Comparison of ENCODE assay signal across 8 mouse cellular contexts in genomic region chr13:22041142-22041536, GRCm38 (mm10). TPM values are rescaled to one million over a fixed set of nuclear protein-coding genes. Genes with fewer than 3 reads are reported as not detected.
DNase-seq lines count a peak whose midpoint lies in the region; ATAC-seq and TF ChIP-seq lines count a peak whose summit lies in the region.
"Not testable (repeated sequence)": the region's sequence is repeated elsewhere in the genome, so short reads cannot be mapped to it uniquely, and the experiment has no call there.

TSS of gene Hist1h4i (minus strand) at chr13:22041362.

- whole genome bisulfite sequencing in forebrain, embryonic 10.5 days, result under 1% methylated on average over 26 of the region's 27 CpGs
- WGBS in heart, embryonic 14.5 days, result under 1% methylated on average over 24 of the region's 27 CpGs
- under 1% methylated on average over 23 of the region's 27 CpGs for WGBS in liver, embryonic 11.5 days

- H3K9me3 ChIP-seq in forebrain, embryonic 10.5 days; heart, embryonic 14.5 days (ENCODE audit: control insufficient read depth, low read length); liver, embryonic 11.5 days (ENCODE audit: control insufficient read depth, low read length): not testable (repeated sequence)

- not testable (repeated sequence) for H3K36me3 ChIP-seq in forebrain, embryonic 10.5 days (replicated peaks); heart, embryonic 14.5 days (ENCODE audit: control insufficient read depth, insufficient read depth, low read length); liver, embryonic 11.5 days (ENCODE audit: control insufficient read depth, insufficient read depth, low read length); myocyte (ENCODE audit: control insufficient read depth, insufficient read depth)

- peak; percentile 92 for TF ChIP-seq POLR2A in myocyte (IDR thresholded peaks at IDR 0.05; ENCODE audit: insufficient read length, low read depth)

- H3K27ac ChIP-seq in forebrain, embryonic 10.5 days, result peak within 1 kb of the TSS; percentile 96
- peak within 1 kb of the TSS; percentile 88 to 96 for H3K27ac ChIP-seq in heart, embryonic 14.5 days (replicated peaks in 1 of 2; ENCODE audit: control insufficient read depth in 1 of 2, insufficient read depth in 1 of 2, low read depth in 2 of 2, low read length in 2 of 2)
- H3K27ac ChIP-seq in liver, embryonic 11.5 days (ENCODE audit: low read depth, low read length), result peak within 1 kb of the TSS; percentile 99

- H3ac ChIP-seq in myocyte (ENCODE audit: control insufficient read depth, insufficient read length), result not testable (repeated sequence)

- peak within 1 kb of the TSS; percentile 70 for H3K4me2 ChIP-seq in heart, embryonic 14.5 days (ENCODE audit: low read length)
- peak within 1 kb of the TSS; percentile 71 for H3K4me2 ChIP-seq in liver, embryonic 11.5 days
- peak within 1 kb of the TSS; percentile 86 for H3K4me2 ChIP-seq in myocyte (ENCODE audit: low read depth)

- not testable (repeated sequence) for H3K27me3 ChIP-seq in forebrain, embryonic 10.5 days (ENCODE audit: poor library complexity, severe bottlenecking); heart, embryonic 14.5 days (ENCODE audit: control insufficient read depth, insufficient read depth, low read length); liver, embryonic 11.5 days (replicated peaks; ENCODE audit: control insufficient read depth, insufficient read depth, low read length); myocyte (ENCODE audit: control insufficient read depth, insufficient read depth, insufficient read length)

- ATAC-seq in CD4-positive, CD25-positive, alpha-beta regulatory T cell, adult 4 months, result peak; percentile 64
- peak; percentile 63 for ATAC-seq in heart, embryonic 14.5 days (ENCODE audit: insufficient number of reproducible peaks, insufficient read depth, low FRiP score, low read depth)
- ATAC-seq in liver, embryonic 11.5 days (replicated peaks; ENCODE audit: low FRiP score), result peak; percentile 61

- H3K9ac ChIP-seq in heart, embryonic 14.5 days (ENCODE audit: low read length), result peak within 1 kb of the TSS; percentile 72
- peak within 1 kb of the TSS; percentile 80 for H3K9ac ChIP-seq in liver, embryonic 11.5 days (ENCODE audit: low read depth, low read length)

- not testable (repeated sequence) for H3K79me2 ChIP-seq in myocyte (ENCODE audit: control insufficient read depth, insufficient read depth)

- peak within 1 kb of the TSS; percentile 60 for H3K4me3 ChIP-seq in forebrain, embryonic 10.5 days
- peak within 1 kb of the TSS; percentile 41 to 49 for H3K4me3 ChIP-seq in heart, embryonic 14.5 days (ENCODE audit: control insufficient read depth in 1 of 2, insufficient read depth in 1 of 2, low read depth in 1 of 2, low read length in 2 of 2)
- H3K4me3 ChIP-seq in liver, embryonic 11.5 days (ENCODE audit: low read depth, low read length), result peak within 1 kb of the TSS; percentile 46
- H3K4me3 ChIP-seq in myocyte, result peak within 1 kb of the TSS; percentile 28

- DNase-seq in c-Kit-positive CD71-negative TER-119-negative erythroid progenitor cells, embryonic 14.5 days (ENCODE audit: low read depth), result peak; percentile 95
- peak; percentile 94 for DNase-seq in forebrain, embryonic 10.5 days (ENCODE audit: extremely low spot score, low spot score)
- peak; percentile 97 for DNase-seq in kidney, postnatal 10 days
- DNase-seq in liver, embryonic 11.5 days (ENCODE audit: low spot score), result peak; percentile 95
- DNase-seq in spleen, postnatal 4 days (ENCODE audit: low spot score in 2 of 2), result peak; percentile 98 to 99

- peaks cover 54% of the 10 kb centered on the region for H3K4me1 ChIP-seq in forebrain, embryonic 10.5 days
- peaks cover 4 to 28% of the 10 kb centered on the region in 2 experiments; a peak in 3 of 4 replicates for H3K4me1 ChIP-seq in heart, embryonic 14.5 days (ENCODE audit: control insufficient read depth in 2 of 2, insufficient read depth in 2 of 2, low read length in 2 of 2)
- H3K4me1 ChIP-seq in liver, embryonic 11.5 days (replicated peaks; ENCODE audit: control insufficient read depth, insufficient read depth, low read length), result peaks cover 22% of the 10 kb centered on the region

TF ChIP-seq in myocyte, 11 proteins besides CTCF, POLR2A, EP300 and RAD21:
- TF ChIP-seq SRF (IDR thresholded peaks at IDR 0.05; ENCODE audit: control insufficient read depth, insufficient read length, low read depth) (peak; percentile 25), POLR2AphosphoS2 (IDR thresholded peaks at IDR 0.05; ENCODE audit: insufficient read length, low read depth) (peak; percentile 98)

RNA-seq across cellular contexts. Expression of gene Hist1h4i, which starts in this region (rescaled TPM):
- polyA plus RNA-seq in CD4-positive, CD25-positive, alpha-beta regulatory T cell, adult 4 months (2017; shearing (Covaris generic)), result 1 to 10 TPM; 5.4 to 6.7 TPM
- 53.1 and 58.6 TPM in 2 replicates for polyA plus RNA-seq in forebrain, embryonic 10.5 days (2016; fragmentation: Nextera tagmentation; extraction: Ambion mirVana)
- polyA plus RNA-seq in heart, embryonic 14.5 days (2014; fragmentation: Nextera tagmentation; extraction: Ambion mirVana), result 8.1 and 9.3 TPM in 2 replicates
- 36.9 and 39.3 TPM in 2 replicates for polyA plus RNA-seq in liver, embryonic 11.5 days (2014; fragmentation: Nextera tagmentation; extraction: Ambion mirVana)
- polyA plus RNA-seq in myocyte (2012; fragmentation: generic; extraction: Trizol), result 31.0 TPM

Comparison
In these comparisons a context has a peak if more than half of its experiments do, and no peak if none do; other contexts are left out.
1. Peak in every context shown above with its lines: DNase-seq, ATAC-seq, H3K4me3 ChIP-seq and H3K27ac ChIP-seq.